Mouse (Mus musculus): Measurements from ENCODE around the gene Efna2. TPM values are rescaled to one million over a fixed set of nuclear protein-coding genes. Genes with fewer than 3 reads are reported as not detected.
"Not testable (repeated sequence)": the region's sequence is repeated elsewhere in the genome, so short reads cannot be mapped to it uniquely, and the experiment has no call there.

Gene Efna2
- polyA plus RNA-seq, 1 experiment, result 1.3 TPM

DNA sequence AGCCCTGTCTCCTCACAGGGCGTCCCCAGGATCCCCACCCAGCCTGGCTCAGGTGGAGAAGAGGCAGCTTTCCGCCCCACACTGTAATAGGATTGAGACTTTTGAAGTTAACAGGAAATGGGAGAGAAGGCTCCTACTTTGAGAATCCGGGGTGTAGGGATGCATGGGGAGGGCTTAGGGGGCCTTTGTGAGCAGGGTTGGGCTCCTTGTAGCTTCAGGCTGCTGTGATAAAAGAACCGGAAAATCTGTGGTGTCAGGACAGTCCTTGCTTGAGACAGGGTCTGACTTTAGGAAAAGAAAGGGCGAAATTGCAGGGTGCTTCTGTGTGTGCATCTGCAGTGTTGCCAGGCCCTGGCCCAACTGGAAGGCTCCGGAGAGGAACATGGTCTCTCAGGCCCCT lies 21.2 kb downstream of the Efna2 start:
- Histone ChIP-seq H3K36me3 (ENCODE audit: control insufficient read depth, insufficient read depth, low read length) (no peaks in the 10 kb centered on the region), H3K27ac (ENCODE audit: insufficient read depth, low read length) (no peak overlapping the region), H3K4me3 (ENCODE audit: extremely low read depth, insufficient read depth, insufficient read length) (no peak overlapping the region), H3K4me1 (ENCODE audit: control insufficient read depth, insufficient read depth, insufficient read length) (no peaks in the 10 kb centered on the region), H3K27me3 (ENCODE audit: control insufficient read depth, insufficient read depth, low read length) (no peaks in the 10 kb centered on the region)
- WGBS, result 85% methylated on average over 6 of the region's 6 CpGs
- TF ChIP-seq CTCF (IDR thresholded peaks at IDR 0.05; ENCODE audit: extremely low read depth, insufficient read depth, insufficient read length, insufficient replicate concordance) (no peak), POLR2A (IDR thresholded peaks at IDR 0.05; ENCODE audit: low read depth, low read length) (no peak)
- DNase-seq (ENCODE audit: low read depth in 1 of 2, low spot score in 2 of 2), result no peak

DNA sequence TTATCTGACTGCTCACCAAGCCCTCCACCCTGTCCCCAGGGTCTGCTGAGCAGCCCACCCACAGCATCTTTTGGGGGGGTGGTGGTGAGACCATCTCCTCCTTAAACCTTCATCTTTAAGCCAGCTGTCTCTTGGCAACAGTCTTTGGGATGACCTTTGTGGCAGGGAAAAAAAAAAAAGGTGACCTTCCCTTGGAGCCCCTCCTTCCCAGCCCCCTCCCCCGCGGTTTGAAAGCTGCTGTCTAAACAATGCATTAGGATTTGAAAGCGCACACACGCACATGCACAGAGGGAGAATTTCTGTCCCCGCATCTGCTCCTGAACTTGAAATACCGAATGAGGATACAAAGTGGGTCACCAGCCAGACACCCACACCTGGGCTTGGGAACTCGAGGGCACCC lies 24.8 kb downstream of the Efna2 start:
- Histone ChIP-seq H3K27me3 (ENCODE audit: control insufficient read depth, insufficient read depth, low read length) (no peaks in the 10 kb centered on the region), H3K4me3 (ENCODE audit: extremely low read depth, insufficient read depth, insufficient read length) (no peak overlapping the region), H3K36me3 (ENCODE audit: control insufficient read depth, insufficient read depth, low read length) (no peaks in the 10 kb centered on the region), H3K4me1 (ENCODE audit: control insufficient read depth, insufficient read depth, insufficient read length) (no peaks in the 10 kb centered on the region), H3K27ac (ENCODE audit: insufficient read depth, low read length) (no peak overlapping the region)
- TF ChIP-seq CTCF (IDR thresholded peaks at IDR 0.05; ENCODE audit: extremely low read depth, insufficient read depth, insufficient read length, insufficient replicate concordance) (no peak), POLR2A (IDR thresholded peaks at IDR 0.05; ENCODE audit: low read depth, low read length) (no peak)
- 72% methylated on average over 7 of the region's 7 CpGs for WGBS
- DNase-seq (ENCODE audit: low read depth in 1 of 2, low spot score in 2 of 2), result no peak

DNA sequence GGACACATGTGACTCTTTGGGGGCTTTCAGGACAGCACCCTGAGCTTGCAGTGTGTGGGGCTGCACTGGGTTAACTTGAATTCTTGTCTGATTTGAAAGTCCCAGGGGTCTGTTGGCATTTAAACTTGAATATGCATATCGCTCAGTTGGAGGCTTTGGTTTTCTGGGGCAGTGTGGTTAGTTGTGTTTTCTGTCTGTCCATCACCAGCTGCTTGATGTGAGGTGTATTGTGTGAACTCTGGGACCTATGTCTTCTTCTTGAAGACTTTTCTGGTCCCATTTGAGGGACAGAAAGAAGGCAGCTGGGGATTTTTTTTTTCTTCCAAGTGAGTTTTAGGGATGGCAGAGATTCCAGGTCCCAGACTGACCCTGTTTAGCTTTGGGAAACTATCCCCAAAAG lies 27.9 kb downstream of the Efna2 start:
- DNase-seq (ENCODE audit: low read depth in 1 of 2, low spot score in 2 of 2), result no peak
- TF ChIP-seq POLR2A (IDR thresholded peaks at IDR 0.05; ENCODE audit: low read depth, low read length) (no peak), CTCF (IDR thresholded peaks at IDR 0.05; ENCODE audit: extremely low read depth, insufficient read depth, insufficient read length, insufficient replicate concordance) (no peak)
- no peaks in the 10 kb centered on the region for H3K4me1 ChIP-seq (ENCODE audit: control insufficient read depth, insufficient read depth, insufficient read length)
- no peak overlapping the region for H3K27ac ChIP-seq (ENCODE audit: insufficient read depth, low read length)
- no peak overlapping the region for H3K4me3 ChIP-seq (ENCODE audit: extremely low read depth, insufficient read depth, insufficient read length)
- H3K36me3 ChIP-seq (ENCODE audit: control insufficient read depth, insufficient read depth, low read length), result no peaks in the 10 kb centered on the region
- no peaks in the 10 kb centered on the region for H3K27me3 ChIP-seq (ENCODE audit: control insufficient read depth, insufficient read depth, low read length)
- 91% methylated on average over 1 of the region's 1 CpGs for WGBS

DNA sequence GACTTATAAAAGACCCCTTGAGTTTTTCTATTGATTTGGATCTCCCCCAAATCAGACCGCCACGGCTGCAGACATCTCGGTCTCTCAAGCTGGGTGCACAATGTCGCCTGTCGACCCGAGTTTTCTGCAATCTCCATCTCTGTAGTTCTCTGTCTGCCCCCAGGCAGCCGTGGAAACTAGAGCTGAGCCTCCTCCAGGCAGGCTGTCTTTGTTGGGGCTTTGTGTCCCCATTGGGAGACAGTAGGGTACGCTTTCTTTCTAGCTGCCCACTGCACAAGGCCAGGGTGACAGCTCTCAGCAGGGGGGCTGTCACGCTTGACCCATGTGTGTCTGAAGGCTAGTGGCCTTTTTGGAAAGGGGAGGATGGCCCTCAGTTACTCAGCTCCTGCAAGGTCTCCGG lies 28.4 kb downstream of the Efna2 start:
- Histone ChIP-seq H3K36me3 (ENCODE audit: control insufficient read depth, insufficient read depth, low read length) (no peaks in the 10 kb centered on the region), H3K27me3 (ENCODE audit: control insufficient read depth, insufficient read depth, low read length) (no peaks in the 10 kb centered on the region), H3K4me3 (ENCODE audit: extremely low read depth, insufficient read depth, insufficient read length) (no peak overlapping the region), H3K27ac (ENCODE audit: insufficient read depth, low read length) (no peak overlapping the region), H3K4me1 (ENCODE audit: control insufficient read depth, insufficient read depth, insufficient read length) (no peaks in the 10 kb centered on the region)
- no peak for DNase-seq (ENCODE audit: low read depth in 1 of 2, low spot score in 2 of 2)
- 88% methylated on average over 10 of the region's 10 CpGs for WGBS
- no peak for TF ChIP-seq CTCF (IDR thresholded peaks at IDR 0.05; ENCODE audit: extremely low read depth, insufficient read depth, insufficient read length, insufficient replicate concordance)

DNA sequence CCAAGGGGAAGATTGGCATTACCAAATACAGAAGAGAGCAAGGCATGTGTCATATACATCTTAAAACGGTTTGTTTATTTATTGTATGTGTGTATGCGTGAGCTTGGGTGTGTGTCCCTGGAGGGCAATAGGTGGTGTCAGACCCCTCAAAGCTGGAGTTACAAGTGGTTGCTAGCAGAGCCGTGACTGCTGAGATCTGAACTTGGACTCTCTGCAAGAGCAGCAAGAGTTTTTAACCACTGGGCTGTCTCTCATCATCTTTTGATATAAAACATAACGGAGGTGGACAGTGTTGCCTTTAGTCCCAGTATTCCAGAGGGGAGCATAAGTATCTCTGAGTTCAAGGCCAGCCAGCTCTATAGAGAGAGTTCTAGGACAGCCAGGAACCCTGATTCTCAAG lies 29.0 kb downstream of the Efna2 start:
- TF ChIP-seq POLR2A (IDR thresholded peaks at IDR 0.05; ENCODE audit: low read depth, low read length), result no peak
- TF ChIP-seq CTCF (IDR thresholded peaks at IDR 0.05; ENCODE audit: extremely low read depth, insufficient read depth, insufficient read length, insufficient replicate concordance), result no peak
- DNase-seq (ENCODE audit: low read depth in 1 of 2, low spot score in 2 of 2), result no peak
- no peak overlapping the region for H3K27ac ChIP-seq (ENCODE audit: insufficient read depth, low read length)
- 88% methylated on average over 4 of the region's 4 CpGs for WGBS
- H3K4me1 ChIP-seq (ENCODE audit: control insufficient read depth, insufficient read depth, insufficient read length), result no peaks in the 10 kb centered on the region
- H3K36me3 ChIP-seq (ENCODE audit: control insufficient read depth, insufficient read depth, low read length), result no peaks in the 10 kb centered on the region
- H3K27me3 ChIP-seq (ENCODE audit: control insufficient read depth, insufficient read depth, low read length), result no peaks in the 10 kb centered on the region
- H3K4me3 ChIP-seq (ENCODE audit: extremely low read depth, insufficient read depth, insufficient read length), result no peak overlapping the region

DNA sequence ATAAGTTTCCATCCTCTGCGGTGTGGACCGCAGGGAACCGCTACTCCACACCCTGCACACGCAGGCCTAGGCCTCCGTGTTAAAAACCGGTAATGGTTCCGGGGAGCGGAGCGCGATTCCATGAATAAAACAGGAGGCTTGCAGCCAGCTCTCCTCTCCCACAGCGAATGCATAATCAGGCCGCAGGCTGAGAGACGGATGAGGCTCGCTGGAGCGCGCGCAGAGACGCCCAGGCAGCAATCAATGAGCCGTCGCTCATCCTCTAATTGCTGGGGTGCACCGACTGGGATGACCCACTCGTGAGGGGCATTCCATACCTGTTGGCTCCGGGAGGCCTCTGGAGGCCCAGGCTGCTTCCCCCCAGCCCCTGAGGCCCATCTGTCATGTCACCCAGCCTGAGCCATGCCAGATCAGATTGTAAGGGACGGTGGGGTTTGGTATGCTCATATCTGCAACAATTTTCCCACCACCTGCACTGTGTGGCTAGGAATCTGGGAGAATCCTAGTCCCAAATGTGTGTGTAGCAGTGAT lies 29.6 kb downstream of the Efna2 start:
- Histone ChIP-seq H3K27me3 (ENCODE audit: control insufficient read depth, insufficient read depth, low read length) (no peaks in the 10 kb centered on the region), H3K36me3 (ENCODE audit: control insufficient read depth, insufficient read depth, low read length) (no peaks in the 10 kb centered on the region), H3K27ac (ENCODE audit: insufficient read depth, low read length) (no peak overlapping the region), H3K4me1 (ENCODE audit: control insufficient read depth, insufficient read depth, insufficient read length) (no peaks in the 10 kb centered on the region), H3K4me3 (ENCODE audit: extremely low read depth, insufficient read depth, insufficient read length) (no peak overlapping the region)
- TF ChIP-seq POLR2A (IDR thresholded peaks at IDR 0.05; ENCODE audit: low read depth, low read length), result no peak
- no peak for TF ChIP-seq CTCF (IDR thresholded peaks at IDR 0.05; ENCODE audit: extremely low read depth, insufficient read depth, insufficient read length, insufficient replicate concordance)
- DNase-seq (ENCODE audit: low read depth in 1 of 2, low spot score in 2 of 2), result no peak
- 85% methylated on average over 24 of the region's 24 CpGs for WGBS

DNA sequence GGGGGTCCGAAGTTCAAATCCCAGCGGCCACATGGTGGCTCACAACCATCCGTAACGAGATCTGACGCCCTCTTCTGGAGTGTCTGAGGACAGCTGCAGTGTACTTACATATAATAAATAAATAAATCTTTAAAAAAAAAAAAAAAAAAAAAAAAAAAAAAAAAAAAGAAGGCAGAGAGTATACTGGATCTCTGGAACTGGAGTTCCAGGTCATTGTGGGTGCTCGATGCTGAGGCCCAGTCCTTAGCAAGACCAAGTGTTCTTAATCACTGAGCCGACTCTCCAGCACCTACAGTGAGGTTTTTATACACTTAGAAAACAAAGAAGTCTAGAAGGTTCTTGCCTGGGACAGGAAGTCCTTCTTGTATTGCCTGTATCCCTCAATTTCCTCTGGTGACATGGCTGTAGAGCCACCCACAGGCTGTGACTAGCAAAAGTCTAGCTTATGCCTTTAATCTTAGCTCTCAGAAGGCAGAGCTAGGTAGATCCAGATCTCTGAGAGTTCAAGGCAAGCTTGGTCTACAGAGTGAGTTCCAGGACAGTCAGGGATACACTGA lies 32.3 kb downstream of the Efna2 start:
- WGBS, result 63% methylated on average over 7 of the region's 7 CpGs
- not testable (repeated sequence) for H3K27me3 ChIP-seq (ENCODE audit: control insufficient read depth, insufficient read depth, low read length); H3K4me1 ChIP-seq (ENCODE audit: control insufficient read depth, insufficient read depth, insufficient read length); H3K4me3 ChIP-seq (ENCODE audit: extremely low read depth, insufficient read depth, insufficient read length); H3K27ac ChIP-seq (ENCODE audit: insufficient read depth, low read length); H3K36me3 ChIP-seq (ENCODE audit: control insufficient read depth, insufficient read depth, low read length)
- DNase-seq (ENCODE audit: low read depth in 1 of 2, low spot score in 2 of 2), result peak in 1 of 2 experiments; percentile 11

All from spleen, adult 2 months (tissue).